Mouse (Mus musculus): ENCODE data around the gene Adgrv1. TPM values are rescaled to one million over a fixed set of nuclear protein-coding genes. Genes with fewer than 3 reads are reported as not detected.

Gene Adgrv1
- polyA plus RNA-seq, 1 experiment from 2014 or later: 11.5 TPM

- H3K4me2 ChIP-seq (ENCODE audit: low read length): no peak overlapping the region
- 89% methylated on average over 3 of the region's 3 CpGs for WGBS
- H3K36me3 ChIP-seq (ENCODE audit: control insufficient read depth, insufficient read depth): no peaks in the 10 kb centered on the region
- H3K27ac ChIP-seq (ENCODE audit: low read length): no peak overlapping the region
- no peaks in the 10 kb centered on the region for H3K9me3 ChIP-seq (ENCODE audit: control insufficient read depth, low read length)
- no peaks in the 10 kb centered on the region for H3K4me1 ChIP-seq (replicated peaks; ENCODE audit: control insufficient read depth, insufficient read depth, low read length)
- H3K4me3 ChIP-seq (replicated peaks; ENCODE audit: low read length): no peak overlapping the region
- H3K27me3 ChIP-seq (replicated peaks; ENCODE audit: control insufficient read depth, insufficient read depth, low read length): no peaks in the 10 kb centered on the region
- ATAC-seq: no peak
- H3K9ac ChIP-seq (replicated peaks; ENCODE audit: low read depth, low read length): no peak overlapping the region
These were observed 456.9 kb downstream of the Adgrv1 start for GRCm38 (mm10) chr13:81176071-81176470.

- no peak for ATAC-seq
- Histone ChIP-seq H3K27ac (ENCODE audit: low read length) (no peak overlapping the region), H3K4me3 (replicated peaks; ENCODE audit: low read length) (no peak overlapping the region), H3K4me2 (ENCODE audit: low read length) (no peak overlapping the region), H3K9ac (replicated peaks; ENCODE audit: low read depth, low read length) (no peak overlapping the region), H3K27me3 (replicated peaks; ENCODE audit: control insufficient read depth, insufficient read depth, low read length) (no peaks in the 10 kb centered on the region), H3K9me3 (ENCODE audit: control insufficient read depth, low read length) (no peaks in the 10 kb centered on the region), H3K36me3 (ENCODE audit: control insufficient read depth, insufficient read depth) (no peaks in the 10 kb centered on the region), H3K4me1 (replicated peaks; ENCODE audit: control insufficient read depth, insufficient read depth, low read length) (no peaks in the 10 kb centered on the region)
- 85% methylated on average over 3 of the region's 3 CpGs for WGBS
These were observed 461.8 kb downstream of the Adgrv1 start for GRCm38 (mm10) chr13:81171115-81171514.

GRCm38 (mm10) chr13:81167450-81167849 is 465.5 kb downstream of the Adgrv1 start:
- H3K4me2 ChIP-seq (ENCODE audit: low read length): no peak overlapping the region

GRCm38 (mm10) chr13:81159808-81160207 is 473.1 kb downstream of the Adgrv1 start:
- Histone ChIP-seq H3K36me3 (ENCODE audit: control insufficient read depth, insufficient read depth) (no peaks in the 10 kb centered on the region), H3K9me3 (ENCODE audit: control insufficient read depth, low read length) (no peaks in the 10 kb centered on the region), H3K4me1 (replicated peaks; ENCODE audit: control insufficient read depth, insufficient read depth, low read length) (0 out of 2 replicates have a peak, but pooled peaks cover 5% of the 10 kb centered on the region), H3K4me2 (ENCODE audit: low read length) (no peak overlapping the region), H3K27ac (ENCODE audit: low read length) (no peak overlapping the region), H3K27me3 (replicated peaks; ENCODE audit: control insufficient read depth, insufficient read depth, low read length) (no peaks in the 10 kb centered on the region), H3K4me3 (replicated peaks; ENCODE audit: low read length) (no peak overlapping the region), H3K9ac (replicated peaks; ENCODE audit: low read depth, low read length) (no peak overlapping the region)
- WGBS: 35% methylated on average over 2 of the region's 2 CpGs
- ATAC-seq: peak; percentile 88

More at GRCm38 (mm10) chr13:81167450-81167849, 465.5 kb downstream of the Adgrv1 start:
- no peaks in the 10 kb centered on the region for H3K27me3 ChIP-seq (replicated peaks; ENCODE audit: control insufficient read depth, insufficient read depth, low read length)
- 89% methylated on average over 6 of the region's 6 CpGs for WGBS
- no peak overlapping the region for H3K9ac ChIP-seq (replicated peaks; ENCODE audit: low read depth, low read length)
- H3K36me3 ChIP-seq (ENCODE audit: control insufficient read depth, insufficient read depth): no peaks in the 10 kb centered on the region
- ATAC-seq: no peak
- no peak overlapping the region for H3K4me3 ChIP-seq (replicated peaks; ENCODE audit: low read length)
- H3K9me3 ChIP-seq (ENCODE audit: control insufficient read depth, low read length): no peaks in the 10 kb centered on the region
- no peaks in the 10 kb centered on the region for H3K4me1 ChIP-seq (replicated peaks; ENCODE audit: control insufficient read depth, insufficient read depth, low read length)
- no peak overlapping the region for H3K27ac ChIP-seq (ENCODE audit: low read length)

- Histone ChIP-seq H3K4me2 (ENCODE audit: low read length) (no peak overlapping the region), H3K9ac (replicated peaks; ENCODE audit: low read depth, low read length) (no peak overlapping the region), H3K4me1 (replicated peaks; ENCODE audit: control insufficient read depth, insufficient read depth, low read length) (0 out of 2 replicates have a peak, but pooled peaks cover 5% of the 10 kb centered on the region), H3K9me3 (ENCODE audit: control insufficient read depth, low read length) (no peaks in the 10 kb centered on the region), H3K27ac (ENCODE audit: low read length) (no peak overlapping the region), H3K36me3 (ENCODE audit: control insufficient read depth, insufficient read depth) (no peaks in the 10 kb centered on the region), H3K4me3 (replicated peaks; ENCODE audit: low read length) (no peak overlapping the region), H3K27me3 (replicated peaks; ENCODE audit: control insufficient read depth, insufficient read depth, low read length) (no peaks in the 10 kb centered on the region)
- ATAC-seq: 0 out of 2 replicates have a peak, but pooled peaks have one; percentile 71
These were observed 477.6 kb downstream of the Adgrv1 start for GRCm38 (mm10) chr13:81155322-81155721.

GRCm38 (mm10) chr13:81144434-81144833 is 488.5 kb downstream of the Adgrv1 start:
- H3K36me3 ChIP-seq (ENCODE audit: control insufficient read depth, insufficient read depth): no peaks in the 10 kb centered on the region
- no peak overlapping the region for H3K9ac ChIP-seq (replicated peaks; ENCODE audit: low read depth, low read length)
- no peak for ATAC-seq
- H3K4me1 ChIP-seq (replicated peaks; ENCODE audit: control insufficient read depth, insufficient read depth, low read length): no peaks in the 10 kb centered on the region
- no peak overlapping the region for H3K4me3 ChIP-seq (replicated peaks; ENCODE audit: low read length)
- WGBS: 83% methylated on average over 1 of the region's 1 CpGs
- H3K27ac ChIP-seq (ENCODE audit: low read length): no peak overlapping the region
- H3K4me2 ChIP-seq (ENCODE audit: low read length): no peak overlapping the region
- H3K27me3 ChIP-seq (replicated peaks; ENCODE audit: control insufficient read depth, insufficient read depth, low read length): no peaks in the 10 kb centered on the region
- no peaks in the 10 kb centered on the region for H3K9me3 ChIP-seq (ENCODE audit: control insufficient read depth, low read length)

GRCm38 (mm10) chr13:81142268-81142884 is 490.6 kb downstream of the Adgrv1 start:
- Histone ChIP-seq H3K27me3 (replicated peaks; ENCODE audit: control insufficient read depth, insufficient read depth, low read length) (no peaks in the 10 kb centered on the region), H3K27ac (ENCODE audit: low read length) (no peak overlapping the region), H3K36me3 (ENCODE audit: control insufficient read depth, insufficient read depth) (no peaks in the 10 kb centered on the region), H3K4me2 (ENCODE audit: low read length) (no peak overlapping the region), H3K9ac (replicated peaks; ENCODE audit: low read depth, low read length) (no peak overlapping the region), H3K4me1 (replicated peaks; ENCODE audit: control insufficient read depth, insufficient read depth, low read length) (no peaks in the 10 kb centered on the region), H3K9me3 (ENCODE audit: control insufficient read depth, low read length) (no peaks in the 10 kb centered on the region), H3K4me3 (replicated peaks; ENCODE audit: low read length) (no peak overlapping the region)
- ATAC-seq: no peak
- WGBS: 47% methylated on average over 6 of the region's 6 CpGs

- no peak overlapping the region for H3K4me3 ChIP-seq (replicated peaks; ENCODE audit: low read length)
- 30% methylated on average over 11 of the region's 11 CpGs for WGBS
- H3K27me3 ChIP-seq (replicated peaks; ENCODE audit: control insufficient read depth, insufficient read depth, low read length): no peaks in the 10 kb centered on the region
- H3K9ac ChIP-seq (replicated peaks; ENCODE audit: low read depth, low read length): no peak overlapping the region
- no peak overlapping the region for H3K4me2 ChIP-seq (ENCODE audit: low read length)
- H3K9me3 ChIP-seq (ENCODE audit: control insufficient read depth, low read length): no peaks in the 10 kb centered on the region
- H3K27ac ChIP-seq (ENCODE audit: low read length): no peak overlapping the region
- peaks cover 6% of the 10 kb centered on the region; the same call in 1 of the 2 replicates for H3K4me1 ChIP-seq (replicated peaks; ENCODE audit: control insufficient read depth, insufficient read depth, low read length)
- no peaks in the 10 kb centered on the region for H3K36me3 ChIP-seq (ENCODE audit: control insufficient read depth, insufficient read depth)
- ATAC-seq: peak; percentile 77
These were observed 496.1 kb downstream of the Adgrv1 start for GRCm38 (mm10) chr13:81136652-81137422.

- Histone ChIP-seq H3K27me3 (replicated peaks; ENCODE audit: control insufficient read depth, insufficient read depth, low read length) (no peaks in the 10 kb centered on the region), H3K9ac (replicated peaks; ENCODE audit: low read depth, low read length) (no peak overlapping the region), H3K4me3 (replicated peaks; ENCODE audit: low read length) (no peak overlapping the region), H3K27ac (ENCODE audit: low read length) (no peak overlapping the region), H3K4me1 (replicated peaks; ENCODE audit: control insufficient read depth, insufficient read depth, low read length) (peaks cover 6% of the 10 kb centered on the region; the same call in 1 of the 2 replicates), H3K4me2 (ENCODE audit: low read length) (no peak overlapping the region), H3K36me3 (ENCODE audit: control insufficient read depth, insufficient read depth) (no peaks in the 10 kb centered on the region), H3K9me3 (ENCODE audit: control insufficient read depth, low read length) (no peaks in the 10 kb centered on the region)
- ATAC-seq: peak; percentile 34; the same call in 1 of the 2 replicates
- WGBS: 48% methylated on average over 10 of the region's 10 CpGs
These were observed 497.0 kb downstream of the Adgrv1 start for GRCm38 (mm10) chr13:81135953-81136352.
